Mouse (Mus musculus): Measurements from ENCODE around the gene Gpr153.

- peak; percentile 79 for TF ChIP-seq CTCF (IDR thresholded peaks at IDR 0.05)
- TF ChIP-seq EP300 (IDR thresholded peaks at IDR 0.05) = no peak
These were observed 11.5 kb downstream of the Gpr153 start for GRCm38 (mm10) chr4:152285505-152285904.

All from lung, postnatal 0 days (tissue).